Mouse (Mus musculus): ENCODE results near the gene Sult5a1. TPM values are rescaled to one million over a fixed set of nuclear protein-coding genes. Genes with fewer than 3 reads are reported as not detected.

Sult5a1 gene
- polyA plus RNA-seq (2014; fragmentation: Illumina TruSeq; extraction: RNeasy Lipid Tissue Mini Kit (QIAGEN cat#74804); ENCODE audit: low read depth, low replicate concordance): 0.99 TPM

DNA sequence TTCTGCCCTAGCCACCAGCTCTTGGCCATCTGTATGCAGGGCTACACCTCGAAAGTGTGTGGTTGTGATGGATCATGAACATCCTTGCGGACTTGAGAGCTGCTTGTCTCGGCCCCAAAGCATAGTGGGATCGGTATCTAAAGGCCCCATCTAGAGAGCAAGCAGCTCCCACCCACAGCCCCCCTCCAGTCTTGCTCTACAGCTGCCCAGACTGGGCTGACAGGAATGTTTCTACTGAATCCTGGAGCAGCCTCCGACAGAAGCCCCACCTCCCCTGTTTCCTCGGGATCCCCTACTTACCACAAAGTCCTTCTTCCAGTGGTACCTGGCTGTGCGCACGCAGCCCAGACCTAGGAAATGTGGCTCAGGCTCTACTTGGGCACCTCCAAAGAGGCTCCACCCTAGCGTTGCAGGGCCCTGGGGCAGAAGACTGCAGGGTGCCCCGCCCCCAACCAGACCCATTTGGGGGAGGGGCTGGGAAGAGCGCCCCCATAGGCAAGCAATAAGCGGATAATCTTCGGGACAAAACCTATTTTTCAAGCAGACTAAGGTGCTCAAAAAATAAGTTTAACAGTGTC, at the start of gene Sult5a1:
Gene Sult5a1 (minus strand): TSS at position 428 of the 578 bp plus-strand sequence.

DNA sequence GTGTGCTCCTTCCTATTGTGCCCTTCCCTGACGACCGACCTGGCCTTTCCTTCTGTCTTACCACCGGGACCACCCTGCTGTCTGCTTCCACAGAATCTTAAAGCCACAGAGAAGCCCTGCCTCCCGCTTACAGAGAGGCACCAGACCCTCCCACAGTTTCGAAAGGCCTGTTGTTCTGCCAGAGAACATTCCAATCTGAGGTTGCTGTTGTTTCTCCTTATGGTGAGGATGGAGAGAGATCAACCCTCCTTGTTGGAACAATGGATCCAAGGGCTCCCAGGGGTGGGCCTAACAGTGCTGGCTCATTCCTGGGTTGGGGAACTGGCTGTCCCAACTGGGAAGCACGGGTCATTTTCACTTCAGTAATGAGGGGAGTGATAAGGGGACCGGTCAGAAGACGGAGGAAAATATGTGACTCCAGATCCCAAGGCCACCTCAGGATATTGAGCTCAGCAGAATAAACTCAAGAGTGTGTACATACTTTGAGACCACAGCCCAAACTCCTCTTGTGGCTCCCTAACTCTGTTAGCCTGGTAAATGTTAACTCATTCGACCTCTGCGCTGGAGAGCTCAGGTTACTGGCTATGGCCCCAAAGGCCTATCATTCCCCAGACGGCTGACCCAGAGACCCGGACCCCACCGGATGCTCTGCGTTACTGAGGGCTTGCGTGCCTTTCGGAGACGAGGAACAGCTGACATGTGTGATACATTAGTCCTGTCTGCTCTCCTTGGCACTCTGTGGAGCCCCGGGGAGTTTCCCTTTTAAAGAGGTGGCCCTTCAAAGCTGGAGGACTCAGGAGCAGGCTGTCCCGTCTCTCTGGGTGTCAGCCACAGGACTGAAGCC, 27.7 kb upstream of the Sult5a1 start, which contains the start of gene Dpep1:
Gene Dpep1 (plus strand): TSS at position 677 of the 844 bp plus-strand sequence.

DNA sequence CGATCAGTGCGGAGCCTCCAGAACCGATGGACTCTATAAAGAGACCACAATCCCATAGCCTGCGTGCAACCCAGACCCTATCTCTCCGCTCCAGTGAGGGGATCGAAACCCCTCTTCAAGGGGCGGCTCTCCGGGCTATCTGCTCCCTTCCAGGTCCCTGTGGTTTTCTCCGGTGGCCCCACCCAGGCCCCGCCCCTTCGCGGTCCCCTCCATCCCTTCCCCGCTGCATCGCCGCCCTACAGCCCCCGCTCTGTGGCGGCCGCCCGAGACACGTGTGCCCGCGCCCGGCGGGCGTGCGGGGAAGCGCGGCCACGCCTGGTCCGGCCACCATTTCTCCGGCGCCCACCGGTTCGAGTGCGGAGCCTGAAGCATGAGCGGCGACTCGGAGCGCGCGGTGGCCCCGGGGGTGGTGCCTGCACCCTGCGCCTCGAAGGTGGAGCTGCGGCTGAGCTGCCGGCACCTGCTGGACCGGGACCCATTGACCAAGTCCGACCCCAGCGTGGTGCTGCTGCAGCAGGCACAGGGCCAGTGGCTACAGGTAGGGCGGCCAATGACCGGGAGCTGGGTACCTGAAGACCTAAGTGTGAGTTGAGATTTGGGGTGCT, 40.9 kb downstream of the Sult5a1 start, which contains the start of gene Cpne7:
Gene Cpne7 (plus strand): TSS at position 248 of the 605 bp plus-strand sequence.

DNA sequence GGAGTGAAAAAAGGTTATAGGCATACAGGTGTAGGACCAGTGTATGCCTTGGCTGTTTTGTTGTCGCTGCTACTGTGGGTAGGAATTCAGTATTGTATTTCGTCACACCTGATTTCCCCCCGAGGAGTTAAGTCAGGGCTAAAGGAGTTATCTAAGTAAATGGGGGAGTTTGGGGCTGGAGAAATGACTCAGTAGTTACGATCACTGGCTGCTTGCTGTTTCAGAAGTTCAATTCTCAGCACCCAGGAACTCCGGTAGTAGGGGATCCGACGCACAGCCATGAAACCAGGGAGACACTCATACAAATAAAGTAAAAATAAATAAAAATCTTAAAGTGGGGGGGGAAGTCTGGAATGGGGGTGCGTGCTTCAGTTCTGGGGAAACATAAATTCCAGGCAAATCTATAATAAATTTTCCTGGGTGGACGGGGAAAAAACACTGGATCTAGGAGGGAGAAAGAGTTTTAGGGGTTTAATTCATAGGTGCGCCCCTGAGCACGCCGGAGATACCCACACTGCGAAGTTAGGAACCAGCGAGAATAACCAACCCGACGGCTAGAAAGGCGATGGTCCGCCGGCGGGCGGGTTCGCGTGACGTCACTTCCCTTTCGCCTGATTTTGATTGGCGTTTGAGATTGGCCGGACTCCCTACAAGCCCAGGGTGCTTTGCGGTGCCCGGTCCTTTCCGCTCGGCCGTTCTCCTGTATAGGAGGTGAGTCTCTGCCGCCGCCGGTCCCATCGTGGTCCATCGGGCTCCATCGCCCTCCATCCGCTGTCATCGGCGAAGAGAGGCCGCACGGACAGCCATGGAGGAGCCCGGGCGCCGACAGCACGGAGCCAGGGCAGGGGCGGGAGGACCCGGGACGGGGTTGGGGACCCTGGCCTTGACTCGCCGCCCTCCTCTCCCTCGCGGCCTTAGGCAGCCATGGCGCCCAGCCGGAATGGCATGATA, 56.1 kb downstream of the Sult5a1 start, which contains the start of gene Rpl13:
Gene Rpl13 (plus strand): TSS at position 616 of the 951 bp plus-strand sequence.

Other genes starting within 250 kb of the Sult5a1 start
- 67.5 TPM for gene Ankrd11, start 116.0 kb downstream of the Sult5a1 start, polyA plus RNA-seq (2014; fragmentation: Illumina TruSeq; extraction: RNeasy Lipid Tissue Mini Kit (QIAGEN cat#74804); ENCODE audit: low read depth, low replicate concordance)
- gene Spg7, start 95.4 kb downstream of the Sult5a1 start, polyA plus RNA-seq (2014; fragmentation: Illumina TruSeq; extraction: RNeasy Lipid Tissue Mini Kit (QIAGEN cat#74804); ENCODE audit: low read depth, low replicate concordance): 32.2 TPM
- 71.7 TPM for gene Rpl13, start 56.0 kb downstream of the Sult5a1 start, polyA plus RNA-seq (2014; fragmentation: Illumina TruSeq; extraction: RNeasy Lipid Tissue Mini Kit (QIAGEN cat#74804); ENCODE audit: low read depth, low replicate concordance)
- not detected for gene Cpne7, start 40.9 kb downstream of the Sult5a1 start, polyA plus RNA-seq (2014; fragmentation: Illumina TruSeq; extraction: RNeasy Lipid Tissue Mini Kit (QIAGEN cat#74804); ENCODE audit: low read depth, low replicate concordance)
- gene Dpep1, start 27.9 kb upstream of the Sult5a1 start, polyA plus RNA-seq (2014; fragmentation: Illumina TruSeq; extraction: RNeasy Lipid Tissue Mini Kit (QIAGEN cat#74804); ENCODE audit: low read depth, low replicate concordance): 17.1 TPM
- gene Chmp1a, start 54.4 kb upstream of the Sult5a1 start, polyA plus RNA-seq (2014; fragmentation: Illumina TruSeq; extraction: RNeasy Lipid Tissue Mini Kit (QIAGEN cat#74804); ENCODE audit: low read depth, low replicate concordance): 9.4 TPM
- gene Spata33, start 54.5 kb upstream of the Sult5a1 start, polyA plus RNA-seq (2014; fragmentation: Illumina TruSeq; extraction: RNeasy Lipid Tissue Mini Kit (QIAGEN cat#74804); ENCODE audit: low read depth, low replicate concordance): 0.70 TPM
- gene Cdk10, start 66.5 kb upstream of the Sult5a1 start, polyA plus RNA-seq (2014; fragmentation: Illumina TruSeq; extraction: RNeasy Lipid Tissue Mini Kit (QIAGEN cat#74804); ENCODE audit: low read depth, low replicate concordance): 2.9 TPM
- gene Spata2l, start 77.9 kb upstream of the Sult5a1 start, polyA plus RNA-seq (2014; fragmentation: Illumina TruSeq; extraction: RNeasy Lipid Tissue Mini Kit (QIAGEN cat#74804); ENCODE audit: low read depth, low replicate concordance): 0.58 TPM
- gene Zfp276, start 95.9 kb upstream of the Sult5a1 start, polyA plus RNA-seq (2014; fragmentation: Illumina TruSeq; extraction: RNeasy Lipid Tissue Mini Kit (QIAGEN cat#74804); ENCODE audit: low read depth, low replicate concordance): 2.2 TPM
- gene Vps9d1, start 96.0 kb upstream of the Sult5a1 start, polyA plus RNA-seq (2014; fragmentation: Illumina TruSeq; extraction: RNeasy Lipid Tissue Mini Kit (QIAGEN cat#74804); ENCODE audit: low read depth, low replicate concordance): 1.9 TPM
- not detected for gene Fanca, start 160.3 kb upstream of the Sult5a1 start, polyA plus RNA-seq (2014; fragmentation: Illumina TruSeq; extraction: RNeasy Lipid Tissue Mini Kit (QIAGEN cat#74804); ENCODE audit: low read depth, low replicate concordance)
- gene Spire2, start 174.4 kb upstream of the Sult5a1 start, polyA plus RNA-seq (2014; fragmentation: Illumina TruSeq; extraction: RNeasy Lipid Tissue Mini Kit (QIAGEN cat#74804); ENCODE audit: low read depth, low replicate concordance): not detected
- gene Tcf25, start 215.4 kb upstream of the Sult5a1 start, polyA plus RNA-seq (2014; fragmentation: Illumina TruSeq; extraction: RNeasy Lipid Tissue Mini Kit (QIAGEN cat#74804); ENCODE audit: low read depth, low replicate concordance): 246 TPM
- not detected for gene Mc1r, start 248.8 kb upstream of the Sult5a1 start, polyA plus RNA-seq (2014; fragmentation: Illumina TruSeq; extraction: RNeasy Lipid Tissue Mini Kit (QIAGEN cat#74804); ENCODE audit: low read depth, low replicate concordance)

All from adrenal gland, adult 10 weeks (tissue).